8 mouse cellular contexts compared by ENCODE assay signal in genomic region chr4:121230943-121231614, GRCm38 (mm10). TPM values are rescaled to one million over a fixed set of nuclear protein-coding genes. Genes with fewer than 3 reads are reported as not detected.
DNase-seq lines count a peak whose midpoint lies in the region; ATAC-seq and TF ChIP-seq lines count a peak whose summit lies in the region.

No protein-coding gene starts in this region.

- DNase-seq in kidney, adult 11 months, result no peak
- DNase-seq in c-Kit-positive CD71-negative TER-119-negative erythroid progenitor cells, embryonic 14.5 days (ENCODE audit: low read depth), result peak; percentile 7
- DNase-seq in midbrain, postnatal 0 days (ENCODE audit: low spot score), result no peak
- no peak for DNase-seq in adrenal gland, postnatal 14 days
- DNase-seq in adrenal gland, postnatal 10 days, result no peak

- H3K4me1 ChIP-seq in kidney, embryonic 14.5 days (ENCODE audit: control insufficient read depth, insufficient read depth, low read length), result no peaks in the 10 kb centered on the region
- peaks cover 8% of the 10 kb centered on the region for H3K4me1 ChIP-seq in hindbrain, embryonic 12.5 days
- H3K4me1 ChIP-seq in midbrain, postnatal 0 days (ENCODE audit: insufficient read depth, low read length), result no peaks in the 10 kb centered on the region

- 0 out of 2 replicates have a peak overlapping the region, but pooled peaks have one; percentile 2 for H3K9ac ChIP-seq in kidney, embryonic 14.5 days (ENCODE audit: low read depth, low read length)
- H3K9ac ChIP-seq in hindbrain, embryonic 12.5 days, result peak overlapping the region; percentile 51; the same call in 1 of the 2 replicates
- H3K9ac ChIP-seq in midbrain, postnatal 0 days (replicated peaks; ENCODE audit: low read length, poor library complexity, severe bottlenecking), result peak overlapping the region; percentile 14; the same call in 1 of the 2 replicates

- H3K27ac ChIP-seq in kidney, embryonic 14.5 days (ENCODE audit: low read depth, low read length), result no peak overlapping the region
- H3K27ac ChIP-seq in hindbrain, embryonic 12.5 days, result peak overlapping the region; percentile 44; the same call in 1 of the 2 replicates
- H3K27ac ChIP-seq in midbrain, postnatal 0 days (ENCODE audit: low read depth, low read length), result no peak overlapping the region

- H3K4me2 ChIP-seq in kidney, embryonic 14.5 days (replicated peaks; ENCODE audit: low read depth, low read length), result peak overlapping the region; percentile 39
- H3K4me2 ChIP-seq in hindbrain, embryonic 12.5 days (replicated peaks), result peak overlapping the region; percentile 58
- H3K4me2 ChIP-seq in midbrain, postnatal 0 days (ENCODE audit: low read depth, low read length, poor library complexity, severe bottlenecking), result peak overlapping the region; percentile 19

- ATAC-seq in kidney, embryonic 14.5 days (ENCODE audit: low FRiP score, low TSS enrichment), result peak; percentile 58; the same call in 1 of the 2 replicates
- peak; percentile 71 for ATAC-seq in hindbrain, embryonic 12.5 days (ENCODE audit: low FRiP score)
- ATAC-seq in midbrain, postnatal 0 days (ENCODE audit: low FRiP score), result peak; percentile 67
- ATAC-seq in erythroblast, adult 5-6 weeks (replicated peaks; ENCODE audit: low FRiP score, poor library complexity, severe bottlenecking), result no peak

- H3K27me3 ChIP-seq in kidney, embryonic 14.5 days (ENCODE audit: control insufficient read depth, insufficient read depth, low read length), result no peaks in the 10 kb centered on the region
- H3K27me3 ChIP-seq in hindbrain, embryonic 12.5 days, result no peaks in the 10 kb centered on the region
- H3K27me3 ChIP-seq in midbrain, postnatal 0 days (ENCODE audit: insufficient read depth, low read length), result no peaks in the 10 kb centered on the region

- TF ChIP-seq CTCF in midbrain, postnatal 0 days (IDR thresholded peaks at IDR 0.05), result no peak

- H3K4me3 ChIP-seq in kidney, embryonic 14.5 days (ENCODE audit: low read length), result peak overlapping the region; percentile 23
- H3K4me3 ChIP-seq in hindbrain, embryonic 12.5 days, result peak overlapping the region; percentile 29
- H3K4me3 ChIP-seq in midbrain, postnatal 0 days (ENCODE audit: low read depth, low read length), result peak overlapping the region; percentile 23; the same call in 1 of the 2 replicates

- 3% methylated on average over 16 of the region's 16 CpGs for WGBS in kidney, embryonic 14.5 days
- WGBS in hindbrain, embryonic 12.5 days, result 2% methylated on average over 16 of the region's 16 CpGs
- 3% methylated on average over 16 of the region's 16 CpGs for WGBS in midbrain, postnatal 0 days

- no peaks in the 10 kb centered on the region for H3K9me3 ChIP-seq in kidney, embryonic 14.5 days (ENCODE audit: control insufficient read depth, low read length)
- no peaks in the 10 kb centered on the region for H3K9me3 ChIP-seq in hindbrain, embryonic 12.5 days (replicated peaks)
- H3K9me3 ChIP-seq in midbrain, postnatal 0 days (ENCODE audit: low read length), result no peaks in the 10 kb centered on the region

- no peaks in the 10 kb centered on the region for H3K36me3 ChIP-seq in kidney, embryonic 14.5 days (ENCODE audit: control insufficient read depth, insufficient read depth, low read length)
- no peaks in the 10 kb centered on the region for H3K36me3 ChIP-seq in hindbrain, embryonic 12.5 days
- no peaks in the 10 kb centered on the region for H3K36me3 ChIP-seq in midbrain, postnatal 0 days (ENCODE audit: insufficient read depth, low read length)

RNA-seq across cellular contexts. Expression of gene Rlf, which starts 16.2 kb away (rescaled TPM):
- 15.4 and 26.2 TPM in 2 replicates for polyA plus RNA-seq in kidney, embryonic 14.5 days (2014; fragmentation: Nextera tagmentation; extraction: Ambion mirVana)
- polyA plus RNA-seq in hindbrain, embryonic 12.5 days (2016; fragmentation: Nextera tagmentation; extraction: Ambion mirVana), result 39.7 and 39.9 TPM in 2 replicates
- total RNA-seq in midbrain, postnatal 0 days (2014; rRNA removed), result 32.1 and 40.8 TPM in 2 replicates
- polyA plus RNA-seq in midbrain, postnatal 0 days (2015; fragmentation: Nextera tagmentation; extraction: Ambion mirVana), result 14.9 and 19.4 TPM in 2 replicates
- 16.5 TPM in 2 replicates for total RNA-seq in adrenal gland, postnatal 14 days (2021)
- 10 to 100 TPM; 16.1 to 16.7 TPM for total RNA-seq in adrenal gland, postnatal 10 days (2021)
- 29.0 and 39.9 TPM in 2 replicates for total RNA-seq in erythroblast, adult 5-6 weeks (2015; ENCODE audit: low replicate concordance)
- total RNA-seq in erythroblast, adult 5-6 weeks (2017; ENCODE audit: low replicate concordance), result 74.6 and 91.1 TPM in 2 replicates
